Mouse (Mus musculus): ENCODE results near the gene Lhfp. TPM values are rescaled to one million over a fixed set of nuclear protein-coding genes. Genes with fewer than 3 reads are reported as not detected.

Gene Lhfp
- polyA plus RNA-seq, 1 experiment from 2014 or later = 50.1 TPM

GRCm38 (mm10) chr3:53044682-53045299 is 3.5 kb downstream of the Lhfp start:
- no peaks in the 10 kb centered on the region for H3K9me3 ChIP-seq (ENCODE audit: control insufficient read depth, low read length)
- no peak overlapping the region for H3K27ac ChIP-seq (ENCODE audit: low read depth, low read length)
- no peak overlapping the region for H3K9ac ChIP-seq (ENCODE audit: low read length)
- no peaks in the 10 kb centered on the region for H3K27me3 ChIP-seq (ENCODE audit: control insufficient read depth, insufficient read depth, low read length)
- H3K4me3 ChIP-seq (ENCODE audit: low read depth, low read length) = peak overlapping the region; percentile 13; the same call in 1 of the 2 replicates
- 49% methylated on average over 11 of the region's 11 CpGs for WGBS
- H3K36me3 ChIP-seq (ENCODE audit: control insufficient read depth, insufficient read depth, low read length) = no peaks in the 10 kb centered on the region
- H3K4me2 ChIP-seq (ENCODE audit: low read depth) = peak overlapping the region; percentile 32; the same call in 1 of the 2 replicates
- ATAC-seq (ENCODE audit: insufficient read depth, low FRiP score, low TSS enrichment) = no peak
- DNase-seq (ENCODE audit: low spot score) = peak; percentile 34
- H3K4me1 ChIP-seq (ENCODE audit: control insufficient read depth, insufficient read depth, low read length) = peaks cover 9% of the 10 kb centered on the region; the same call in 1 of the 2 replicates

GRCm38 (mm10) chr3:53045697-53046096 is 4.4 kb downstream of the Lhfp start:
- Histone ChIP-seq H3K27ac (ENCODE audit: low read depth, low read length) (no peak overlapping the region), H3K4me1 (ENCODE audit: control insufficient read depth, insufficient read depth, low read length) (peaks cover 8% of the 10 kb centered on the region; the same call in 1 of the 2 replicates), H3K4me3 (ENCODE audit: low read depth, low read length) (no peak overlapping the region), H3K4me2 (ENCODE audit: low read depth) (no peak overlapping the region), H3K9ac (ENCODE audit: low read length) (no peak overlapping the region), H3K9me3 (ENCODE audit: control insufficient read depth, low read length) (no peaks in the 10 kb centered on the region), H3K36me3 (ENCODE audit: control insufficient read depth, insufficient read depth, low read length) (no peaks in the 10 kb centered on the region), H3K27me3 (ENCODE audit: control insufficient read depth, insufficient read depth, low read length) (no peaks in the 10 kb centered on the region)
- no peak for ATAC-seq (ENCODE audit: insufficient read depth, low FRiP score, low TSS enrichment)
- no peak for DNase-seq (ENCODE audit: low spot score)
- WGBS = 88% methylated on average over 4 of the region's 4 CpGs

GRCm38 (mm10) chr3:53046371-53046770 is 5.0 kb downstream of the Lhfp start:
- DNase-seq (ENCODE audit: low spot score) (no peak), ATAC-seq (ENCODE audit: insufficient read depth, low FRiP score, low TSS enrichment) (no peak)
- H3K27ac ChIP-seq (ENCODE audit: low read depth, low read length) = no peak overlapping the region
- H3K4me3 ChIP-seq (ENCODE audit: low read depth, low read length) = no peak overlapping the region
- H3K36me3 ChIP-seq (ENCODE audit: control insufficient read depth, insufficient read depth, low read length) = no peaks in the 10 kb centered on the region
- H3K9ac ChIP-seq (ENCODE audit: low read length) = no peak overlapping the region
- no peaks in the 10 kb centered on the region for H3K27me3 ChIP-seq (ENCODE audit: control insufficient read depth, insufficient read depth, low read length)
- WGBS = 85% methylated on average over 6 of the region's 6 CpGs
- no peak overlapping the region for H3K4me2 ChIP-seq (ENCODE audit: low read depth)
- 0 out of 2 replicates have a peak, but pooled peaks cover 4% of the 10 kb centered on the region for H3K4me1 ChIP-seq (ENCODE audit: control insufficient read depth, insufficient read depth, low read length)
- no peaks in the 10 kb centered on the region for H3K9me3 ChIP-seq (ENCODE audit: control insufficient read depth, low read length)

- ATAC-seq (ENCODE audit: insufficient read depth, low FRiP score, low TSS enrichment) (no peak), DNase-seq (ENCODE audit: low spot score) (no peak)
- Histone ChIP-seq H3K4me2 (ENCODE audit: low read depth) (no peak overlapping the region), H3K27me3 (ENCODE audit: control insufficient read depth, insufficient read depth, low read length) (no peaks in the 10 kb centered on the region), H3K4me3 (ENCODE audit: low read depth, low read length) (no peak overlapping the region), H3K4me1 (ENCODE audit: control insufficient read depth, insufficient read depth, low read length) (peaks cover 6% of the 10 kb centered on the region; the same call in 1 of the 2 replicates), H3K9ac (ENCODE audit: low read length) (no peak overlapping the region), H3K9me3 (ENCODE audit: control insufficient read depth, low read length) (no peaks in the 10 kb centered on the region), H3K27ac (ENCODE audit: low read depth, low read length) (no peak overlapping the region), H3K36me3 (ENCODE audit: control insufficient read depth, insufficient read depth, low read length) (no peaks in the 10 kb centered on the region)
- WGBS = 48% methylated on average over 8 of the region's 8 CpGs
Observed at GRCm38 (mm10) chr3:53052385-53052784, 11.1 kb downstream of the Lhfp start.

- H3K4me3 ChIP-seq (ENCODE audit: low read depth, low read length) = no peak overlapping the region
- no peak overlapping the region for H3K27ac ChIP-seq (ENCODE audit: low read depth, low read length)
- no peak overlapping the region for H3K4me2 ChIP-seq (ENCODE audit: low read depth)
- H3K36me3 ChIP-seq (ENCODE audit: control insufficient read depth, insufficient read depth, low read length) = no peaks in the 10 kb centered on the region
- no peaks in the 10 kb centered on the region for H3K27me3 ChIP-seq (ENCODE audit: control insufficient read depth, insufficient read depth, low read length)
- no peak overlapping the region for H3K9ac ChIP-seq (ENCODE audit: low read length)
- 83% methylated on average over 10 of the region's 10 CpGs for WGBS
- ATAC-seq (ENCODE audit: insufficient read depth, low FRiP score, low TSS enrichment) (no peak), DNase-seq (ENCODE audit: low spot score) (no peak)
- H3K9me3 ChIP-seq (ENCODE audit: control insufficient read depth, low read length) = no peaks in the 10 kb centered on the region
- peaks cover 6% of the 10 kb centered on the region; the same call in 1 of the 2 replicates for H3K4me1 ChIP-seq (ENCODE audit: control insufficient read depth, insufficient read depth, low read length)
Observed at GRCm38 (mm10) chr3:53056430-53056829, 15.1 kb downstream of the Lhfp start.

GRCm38 (mm10) chr3:53059959-53060358 is 18.6 kb downstream of the Lhfp start:
- Histone ChIP-seq H3K36me3 (ENCODE audit: control insufficient read depth, insufficient read depth, low read length) (no peaks in the 10 kb centered on the region), H3K4me1 (ENCODE audit: control insufficient read depth, insufficient read depth, low read length) (no peaks in the 10 kb centered on the region), H3K27ac (ENCODE audit: low read depth, low read length) (no peak overlapping the region), H3K9ac (ENCODE audit: low read length) (no peak overlapping the region), H3K9me3 (ENCODE audit: control insufficient read depth, low read length) (no peaks in the 10 kb centered on the region), H3K27me3 (ENCODE audit: control insufficient read depth, insufficient read depth, low read length) (no peaks in the 10 kb centered on the region), H3K4me2 (ENCODE audit: low read depth) (no peak overlapping the region), H3K4me3 (ENCODE audit: low read depth, low read length) (no peak overlapping the region)
- ATAC-seq (ENCODE audit: insufficient read depth, low FRiP score, low TSS enrichment) = no peak
- no peak for DNase-seq (ENCODE audit: low spot score)
- WGBS = 84% methylated on average over 2 of the region's 2 CpGs

- Histone ChIP-seq H3K9me3 (ENCODE audit: control insufficient read depth, low read length) (no peaks in the 10 kb centered on the region), H3K27ac (ENCODE audit: low read depth, low read length) (no peak overlapping the region), H3K9ac (ENCODE audit: low read length) (no peak overlapping the region), H3K4me3 (ENCODE audit: low read depth, low read length) (no peak overlapping the region), H3K36me3 (ENCODE audit: control insufficient read depth, insufficient read depth, low read length) (no peaks in the 10 kb centered on the region), H3K4me1 (ENCODE audit: control insufficient read depth, insufficient read depth, low read length) (no peaks in the 10 kb centered on the region), H3K27me3 (ENCODE audit: control insufficient read depth, insufficient read depth, low read length) (no peaks in the 10 kb centered on the region), H3K4me2 (ENCODE audit: low read depth) (no peak overlapping the region)
- no peak for DNase-seq (ENCODE audit: low spot score)
- no peak for ATAC-seq (ENCODE audit: insufficient read depth, low FRiP score, low TSS enrichment)
- WGBS = 76% methylated on average over 13 of the region's 13 CpGs
Observed at GRCm38 (mm10) chr3:53063423-53064147, 22.3 kb downstream of the Lhfp start.

GRCm38 (mm10) chr3:53065267-53066094 is 24.2 kb downstream of the Lhfp start:
- no peak overlapping the region for H3K4me3 ChIP-seq (ENCODE audit: low read depth, low read length)
- ATAC-seq (ENCODE audit: insufficient read depth, low FRiP score, low TSS enrichment) (no peak), DNase-seq (ENCODE audit: low spot score) (no peak)
- H3K36me3 ChIP-seq (ENCODE audit: control insufficient read depth, insufficient read depth, low read length) = no peaks in the 10 kb centered on the region
- no peak overlapping the region for H3K27ac ChIP-seq (ENCODE audit: low read depth, low read length)
- H3K9me3 ChIP-seq (ENCODE audit: control insufficient read depth, low read length) = no peaks in the 10 kb centered on the region
- no peaks in the 10 kb centered on the region for H3K4me1 ChIP-seq (ENCODE audit: control insufficient read depth, insufficient read depth, low read length)
- 86% methylated on average over 13 of the region's 13 CpGs for WGBS
- H3K27me3 ChIP-seq (ENCODE audit: control insufficient read depth, insufficient read depth, low read length) = no peaks in the 10 kb centered on the region
- H3K9ac ChIP-seq (ENCODE audit: low read length) = no peak overlapping the region
- no peak overlapping the region for H3K4me2 ChIP-seq (ENCODE audit: low read depth)

All from neural tube, embryonic 11.5 days (tissue).